Mouse (Mus musculus) brain, adult 2 months (tissue): ENCODE results near the gene Aebp2.
A peak's percentile ranks its signal among the peaks of the same experiment; 100 is the strongest.

Experiments used
- DNase-seq: peaks from one replicate; pipeline ENCODE4 v3.0.0; 2011; ENCODE audit warnings: low read depth, low spot score

The Aebp2 gene

GRCm38 (mm10) chr6:140651923-140652322 lies 29.5 kb downstream of the Aebp2 start:
- DNase-seq = peak; percentile 19

DNA sequence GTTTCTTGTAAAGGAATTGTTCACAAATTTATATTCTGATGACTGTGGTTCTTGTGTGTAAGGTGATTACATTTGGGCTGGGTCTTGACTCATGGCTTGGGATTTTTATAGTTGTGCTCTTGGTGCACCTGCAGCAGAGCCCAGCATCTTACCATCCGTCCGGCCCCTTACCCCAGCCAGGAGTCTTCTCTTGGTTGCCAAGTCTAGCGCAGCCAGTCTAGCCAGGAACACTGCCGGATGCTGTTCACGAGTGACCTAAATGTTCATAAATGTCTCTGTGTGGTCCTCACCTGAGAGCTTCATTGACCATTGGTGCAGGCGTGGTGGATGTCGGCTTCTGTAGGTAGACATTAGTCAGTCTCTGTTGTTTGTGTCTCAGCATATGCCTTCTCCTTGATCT lies 33.0 kb downstream of the Aebp2 start:
- DNase-seq = no peak

GRCm38 (mm10) chr6:140656991-140657390 lies 34.5 kb downstream of the Aebp2 start:
- no peak for DNase-seq

DNA sequence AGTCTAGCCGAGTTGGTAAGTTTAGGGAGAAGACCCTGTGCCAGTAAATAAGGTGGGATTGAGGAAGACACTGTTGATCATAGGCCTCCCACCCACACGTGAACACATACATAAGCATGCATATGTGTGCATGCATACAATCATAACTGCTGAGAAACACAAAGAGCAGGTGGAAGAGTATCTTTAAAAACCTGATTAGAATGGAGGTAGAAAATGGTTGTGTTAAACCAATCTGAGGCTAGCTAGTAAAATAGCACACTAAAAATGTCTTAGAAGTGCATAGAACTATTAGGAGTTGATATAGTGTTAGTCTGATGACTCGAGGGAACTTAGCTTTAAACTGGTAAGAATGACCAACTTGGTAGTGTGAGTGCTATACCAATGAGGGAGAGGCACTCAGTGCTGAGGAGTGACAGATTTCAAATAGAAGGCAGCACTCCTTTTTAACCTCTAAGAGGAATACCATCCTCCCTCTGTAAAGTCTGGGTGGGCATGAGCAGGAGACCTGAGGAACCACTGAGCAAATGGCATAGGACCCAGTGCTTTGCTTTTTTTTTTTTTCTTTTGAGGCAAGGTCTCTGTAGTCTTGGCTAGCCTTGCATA lies 35.6 kb downstream of the Aebp2 start:
- DNase-seq = no peak

GRCm38 (mm10) chr6:140661111-140661510 lies 38.6 kb downstream of the Aebp2 start:
- DNase-seq = peak; percentile 40

GRCm38 (mm10) chr6:140661777-140662176 lies 39.3 kb downstream of the Aebp2 start:
- DNase-seq = no peak

DNA sequence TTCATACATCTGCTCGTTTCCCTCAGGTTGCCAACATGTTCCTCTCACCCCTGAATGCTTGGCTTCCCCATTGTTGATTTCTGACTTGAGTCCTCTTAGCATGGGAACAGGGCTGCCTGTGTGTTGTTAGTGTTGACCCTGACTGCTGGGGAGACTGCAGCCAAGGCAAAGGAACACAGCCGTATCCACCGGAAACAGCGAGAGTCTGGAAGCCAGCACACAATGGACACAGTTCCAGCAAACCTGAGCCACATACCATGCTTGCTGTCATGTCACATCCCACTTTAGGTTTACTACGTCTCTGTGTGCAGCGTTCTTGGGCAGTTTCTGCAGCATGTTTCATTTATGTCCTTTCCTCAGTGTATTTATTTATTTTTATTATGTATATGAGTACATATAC lies 39.8 kb downstream of the Aebp2 start:
- no peak for DNase-seq

- peak; percentile 51 for DNase-seq
Observed at GRCm38 (mm10) chr6:140662697-140663096, 40.2 kb downstream of the Aebp2 start.

DNA sequence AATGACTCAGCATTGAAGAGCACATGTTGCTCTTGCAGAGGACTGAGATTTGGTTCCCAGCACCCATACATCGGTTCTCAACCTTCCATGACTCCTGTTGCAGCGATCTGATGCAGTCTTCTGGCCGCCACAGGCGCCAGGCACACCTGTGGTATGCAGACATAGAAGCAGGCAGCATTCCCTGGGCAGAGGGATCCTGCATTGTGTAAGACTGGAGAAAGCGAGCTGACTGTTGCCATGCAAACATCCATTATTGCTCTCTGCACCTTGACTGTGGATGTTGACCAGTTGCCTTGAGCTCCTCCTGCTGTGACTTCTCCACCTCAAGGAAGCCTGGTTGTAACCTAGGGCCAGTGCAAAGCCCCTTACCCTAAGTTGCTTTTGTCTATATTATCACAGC lies 42.1 kb downstream of the Aebp2 start:
- no peak for DNase-seq

- DNase-seq = peak; percentile 55
Observed at GRCm38 (mm10) chr6:140666486-140667240, 44.2 kb downstream of the Aebp2 start.

- no peak for DNase-seq
Observed at GRCm38 (mm10) chr6:140667289-140667906, 44.9 kb downstream of the Aebp2 start.

DNA sequence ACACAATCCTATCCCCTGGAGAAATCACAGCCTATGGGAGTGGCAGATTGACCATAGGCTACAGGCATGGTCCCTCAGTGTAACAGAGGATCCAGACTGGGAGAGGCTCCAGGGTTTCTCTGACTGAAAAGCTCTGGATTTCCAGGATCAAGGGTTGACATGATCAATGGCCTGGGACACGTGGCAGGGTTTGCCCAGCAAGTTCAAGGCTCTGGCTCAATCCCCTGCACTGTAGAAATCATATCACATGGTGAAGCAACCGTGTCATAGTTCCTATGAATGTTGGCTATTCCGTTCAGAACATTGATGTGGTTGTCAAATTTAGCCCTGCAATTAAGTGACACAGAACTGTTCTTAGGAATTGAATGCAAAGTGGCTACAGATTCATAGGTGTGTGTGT lies 52.0 kb downstream of the Aebp2 start:
- no peak for DNase-seq

- DNase-seq = no peak
Observed at GRCm38 (mm10) chr6:140676094-140676493, 53.6 kb downstream of the Aebp2 start.

- DNase-seq = no peak
Observed at GRCm38 (mm10) chr6:140677041-140677440, 54.6 kb downstream of the Aebp2 start.

DNA sequence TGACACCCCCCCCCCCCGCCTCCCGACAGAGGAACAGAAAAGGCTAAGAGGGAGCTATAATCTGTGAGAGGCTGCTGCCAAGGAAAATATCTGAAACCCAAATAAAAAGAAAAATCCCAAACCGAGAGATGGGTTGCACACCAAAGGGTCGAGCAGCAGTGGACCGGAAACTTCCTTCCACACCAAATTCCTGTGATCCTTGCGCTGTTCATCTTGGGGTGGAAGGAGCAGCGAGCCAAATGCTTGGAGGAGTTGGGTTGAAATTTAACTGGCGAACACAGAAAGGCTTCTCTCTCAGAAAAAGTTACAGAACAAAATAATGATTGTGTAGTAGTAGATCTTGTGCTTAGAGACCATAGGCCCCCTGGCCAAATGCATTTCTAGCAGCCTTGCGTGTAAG lies 55.5 kb downstream of the Aebp2 start:
- DNase-seq = no peak

- DNase-seq = peak; percentile 91
Observed at GRCm38 (mm10) chr6:140678658-140679271, 56.3 kb downstream of the Aebp2 start.

- DNase-seq = no peak
Observed at GRCm38 (mm10) chr6:140680713-140681112, 58.2 kb downstream of the Aebp2 start.

DNA sequence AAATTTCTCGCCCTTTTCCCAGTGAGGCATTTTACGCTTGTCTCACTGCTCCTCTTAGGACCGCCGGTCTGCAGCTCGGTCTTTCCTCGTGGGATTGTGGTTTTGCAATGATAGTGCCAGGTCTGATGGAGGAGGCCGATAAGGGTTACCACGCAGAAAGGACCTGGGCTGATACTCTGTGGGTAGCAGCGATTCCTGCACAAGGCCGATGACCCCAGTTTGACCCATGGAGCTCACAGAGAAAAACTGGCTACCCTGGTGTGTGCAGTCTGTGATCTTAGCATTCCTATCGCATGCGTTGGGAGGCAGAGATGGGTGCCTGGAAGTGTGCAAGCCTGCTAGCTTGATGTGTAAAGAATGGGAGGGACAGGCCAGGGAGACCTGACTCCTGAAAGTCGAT lies 60.4 kb downstream of the Aebp2 start:
- no peak for DNase-seq

GRCm38 (mm10) chr6:140684403-140684802 lies 61.9 kb downstream of the Aebp2 start:
- DNase-seq = no peak

- peak; percentile 72 for DNase-seq
Observed at GRCm38 (mm10) chr6:140689617-140690404, 67.3 kb downstream of the Aebp2 start.

GRCm38 (mm10) chr6:140692160-140692559 lies 69.7 kb downstream of the Aebp2 start:
- DNase-seq = no peak
